Mouse (Mus musculus) testis, adult 2 months (tissue): ENCODE measurements around the gene Gap43. TPM values are rescaled to one million over a fixed set of nuclear protein-coding genes. Genes with fewer than 3 reads are reported as not detected.

Experiments
- H3K27ac ChIP-seq: fragments of 200-500 bp; 2 replicates; pipeline ENCODE4 v1.5.1; 2012; ENCODE audit warnings: low read depth, low read length; ENCODE audit not compliant: control insufficient read depth, insufficient read depth
- H3K27me3 ChIP-seq: fragments of 200-500 bp; 2 replicates; pipeline ENCODE4 v1.6.1; 2012; ENCODE audit warnings: mild to moderate bottlenecking, low read length, moderate library complexity; ENCODE audit not compliant: control insufficient read depth, insufficient read depth
- H3K36me3 ChIP-seq: fragments of 200-500 bp; 2 replicates; pipeline ENCODE4 v1.6.1; 2012; ENCODE audit warnings: mild to moderate bottlenecking, low read length; ENCODE audit not compliant: control insufficient read depth, insufficient read depth
- H3K4me1 ChIP-seq: fragments of 200-500 bp; 2 replicates; pipeline ENCODE4 v1.6.1; 2012; ENCODE audit warnings: low read length; ENCODE audit not compliant: control insufficient read depth, insufficient read depth
- H3K4me3 ChIP-seq: fragments of 200-500 bp; 2 replicates; pipeline ENCODE4 v1.5.1; 2012; ENCODE audit warnings: low read depth, mild to moderate bottlenecking, low read length, moderate library complexity, mixed read lengths; ENCODE audit not compliant: control insufficient read depth
- CTCF ChIP-seq: fragments of 200-500 bp; IDR thresholded peaks from 2 replicates; pipeline ENCODE4 v1.5.1; 2012; ENCODE audit warnings: low read depth, mild to moderate bottlenecking, inconsistent platforms, low read length, moderate library complexity; ENCODE audit not compliant: control insufficient read depth, insufficient read depth, insufficient replicate concordance
- POLR2A ChIP-seq: fragments of 200-500 bp; IDR thresholded peaks from 2 replicates; pipeline ENCODE4 v1.6.1; 2012; ENCODE audit warnings: low read depth, mild to moderate bottlenecking, inconsistent platforms, low read length, moderate library complexity; ENCODE audit not compliant: control insufficient read depth
- polyA plus RNA-seq: library from polyadenylated mRNA; depleted of rRNA; stranded (reverse); fragments of >200 nt; gene quantifications from 2 replicates; pipeline ENCODE4 v1.2.3, GENCODE M21; 2012; rRNA removed

Gene Gap43
- polyA plus RNA-seq = 0.14 and 0.35 TPM in 2 replicates

GRCm38 (mm10) chr16:42340021-42340768, at the start of gene Gap43:
Gap43 (minus strand) TSS chr16:42340651.
- no peaks in the 10 kb centered on the region for H3K36me3 ChIP-seq
- no peaks in the 10 kb centered on the region; the same call in 1 of the 2 replicates for H3K4me1 ChIP-seq
- TF ChIP-seq CTCF = no peak
- no peak for TF ChIP-seq POLR2A
- no peak within 1 kb of the TSS for H3K27ac ChIP-seq
- no peak within 1 kb of the TSS for H3K4me3 ChIP-seq
- H3K27me3 ChIP-seq = no peaks in the 10 kb centered on the region

GRCm38 (mm10) chr16:42381328-42381838, 40.9 kb upstream of the Gap43 start:
- H3K27me3 ChIP-seq = no peaks in the 10 kb centered on the region
- H3K4me3 ChIP-seq = no peak overlapping the region
- H3K4me1 ChIP-seq = no peaks in the 10 kb centered on the region
- TF ChIP-seq POLR2A = no peak
- TF ChIP-seq CTCF = no peak
- H3K36me3 ChIP-seq = no peaks in the 10 kb centered on the region
- no peak overlapping the region for H3K27ac ChIP-seq

- Histone ChIP-seq H3K36me3 (no peaks in the 10 kb centered on the region), H3K4me3 (no peak overlapping the region), H3K27me3 (no peaks in the 10 kb centered on the region), H3K4me1 (no peaks in the 10 kb centered on the region), H3K27ac (no peak overlapping the region)
- no peak for TF ChIP-seq POLR2A
- TF ChIP-seq CTCF = no peak
Measured at GRCm38 (mm10) chr16:42380641-42381040, 40.2 kb upstream of the Gap43 start.

GRCm38 (mm10) chr16:42370148-42370547, 29.7 kb upstream of the Gap43 start:
- H3K4me1 ChIP-seq = no peaks in the 10 kb centered on the region
- H3K27me3 ChIP-seq = no peaks in the 10 kb centered on the region

GRCm38 (mm10) chr16:42369346-42369745, 28.9 kb upstream of the Gap43 start:
- no peaks in the 10 kb centered on the region for H3K27me3 ChIP-seq
- H3K27ac ChIP-seq = no peak overlapping the region
- no peak overlapping the region for H3K4me3 ChIP-seq
- no peaks in the 10 kb centered on the region for H3K4me1 ChIP-seq
- no peak for TF ChIP-seq CTCF
- no peak for TF ChIP-seq POLR2A
- no peaks in the 10 kb centered on the region for H3K36me3 ChIP-seq

More at GRCm38 (mm10) chr16:42370148-42370547, 29.7 kb upstream of the Gap43 start:
- Histone ChIP-seq H3K36me3 (no peaks in the 10 kb centered on the region), H3K4me3 (no peak overlapping the region), H3K27ac (no peak overlapping the region)
- TF ChIP-seq CTCF = no peak
- no peak for TF ChIP-seq POLR2A

GRCm38 (mm10) chr16:42360061-42360460, 19.6 kb upstream of the Gap43 start:
- no peak overlapping the region for H3K4me3 ChIP-seq
- no peak overlapping the region for H3K27ac ChIP-seq
- H3K4me1 ChIP-seq = no peaks in the 10 kb centered on the region
- H3K27me3 ChIP-seq = no peaks in the 10 kb centered on the region
- TF ChIP-seq CTCF (no peak), POLR2A (no peak)
- H3K36me3 ChIP-seq = no peaks in the 10 kb centered on the region

GRCm38 (mm10) chr16:42358058-42358457, 17.6 kb upstream of the Gap43 start:
- Histone ChIP-seq H3K27me3 (no peaks in the 10 kb centered on the region), H3K27ac (no peak overlapping the region), H3K36me3 (no peaks in the 10 kb centered on the region), H3K4me1 (no peaks in the 10 kb centered on the region), H3K4me3 (no peak overlapping the region)
- TF ChIP-seq POLR2A = no peak
- TF ChIP-seq CTCF = no peak
